Mouse (Mus musculus) limb, embryonic 12.5 days (tissue): ENCODE measurements at regions not wholly inside any gene's neighbourhood (a gene's known extent, or its start where the extent isn't known, plus 50 kb on each side); places are given as distances from the start of the nearest gene placed in this dataset.

Experiments used
- ATAC-seq: fragments of 200-750 bp; cut with Nextera tagmentation; 2 replicates; pipeline ENCODE4 v1.8.0; 2017; ENCODE audit warnings: low read depth, moderate TSS enrichment; ENCODE audit not compliant: insufficient number of reproducible peaks, insufficient read depth, low FRiP score, low TSS enrichment
- H3K27ac ChIP-seq: fragments of 300-500 bp; sonication (generic); 2 replicates; pipeline ENCODE4 v1.5.1; 2016; ENCODE audit warnings: mild to moderate bottlenecking, moderate library complexity
- H3K27me3 ChIP-seq: fragments of 300-500 bp; sonication (generic); 2 replicates; pipeline ENCODE4 v1.6.1; 2016; ENCODE audit warnings: mild to moderate bottlenecking, moderate library complexity
- H3K36me3 ChIP-seq: fragments of 300-500 bp; sonication (generic); 2 replicates; pipeline ENCODE4 v1.6.1; 2016; ENCODE audit warnings: mild to moderate bottlenecking, moderate library complexity
- H3K4me1 ChIP-seq: fragments of 300-500 bp; sonication (generic); replicated peaks from 2 replicates; pipeline ENCODE4 v1.6.1; 2016
- H3K4me2 ChIP-seq: fragments of 300-500 bp; sonication (generic); 2 replicates; pipeline ENCODE4 v1.6.1; 2016; ENCODE audit warnings: mild to moderate bottlenecking, moderate library complexity
- H3K4me3 ChIP-seq: fragments of 300-500 bp; sonication (generic); replicated peaks from 2 replicates; pipeline ENCODE4 v1.5.1; 2016; ENCODE audit warnings: mild to moderate bottlenecking
- H3K9ac ChIP-seq: fragments of 300-500 bp; sonication (generic); replicated peaks from 2 replicates; pipeline ENCODE4 v1.6.1; 2016; ENCODE audit warnings: mild to moderate bottlenecking, moderate library complexity
- H3K9me3 ChIP-seq: fragments of 300-500 bp; sonication (generic); 2 replicates; pipeline ENCODE4 v1.6.1; 2016; ENCODE audit warnings: mild to moderate bottlenecking, moderate library complexity
- WGBS: fragments of 180-500 bp; shearing (Covaris S2); methylation state at CpG from one replicate; pipeline ENCODE4 v1.1.7; 2016; 5-methylcytosine and 5-hydroxymethylcytosine counted together

GRCm38 (mm10) chr10:83819266-83819949 lies 96.7 kb downstream of the 1500009L16Rik start:
- H3K27me3 ChIP-seq = no peaks in the 10 kb centered on the region
- 0 out of 2 replicates have a peak, but pooled peaks cover 6% of the 10 kb centered on the region for H3K4me1 ChIP-seq
- H3K36me3 ChIP-seq = no peaks in the 10 kb centered on the region
- WGBS = 10% methylated on average over 13 of the region's 13 CpGs
- peak overlapping the region; percentile 39 for H3K4me2 ChIP-seq
- H3K27ac ChIP-seq = no peak overlapping the region
- no peak overlapping the region for H3K4me3 ChIP-seq
- no peaks in the 10 kb centered on the region for H3K9me3 ChIP-seq
- no peak for ATAC-seq
- H3K9ac ChIP-seq = no peak overlapping the region

GRCm38 (mm10) chr10:83819950-83820275 lies 97.2 kb downstream of the 1500009L16Rik start:
- no peak overlapping the region for H3K27ac ChIP-seq
- 0 out of 2 replicates have a peak, but pooled peaks cover 6% of the 10 kb centered on the region for H3K4me1 ChIP-seq
- H3K27me3 ChIP-seq = no peaks in the 10 kb centered on the region
- H3K36me3 ChIP-seq = no peaks in the 10 kb centered on the region
- 76% methylated on average over 8 of the region's 8 CpGs for WGBS
- no peak for ATAC-seq
- H3K4me2 ChIP-seq = peak overlapping the region; percentile 39; the same call in 1 of the 2 replicates
- no peak overlapping the region for H3K4me3 ChIP-seq
- no peak overlapping the region for H3K9ac ChIP-seq
- H3K9me3 ChIP-seq = no peaks in the 10 kb centered on the region

GRCm38 (mm10) chr10:83821089-83821488 lies 98.4 kb downstream of the 1500009L16Rik start:
- H3K27me3 ChIP-seq = no peaks in the 10 kb centered on the region
- no peak overlapping the region for H3K4me2 ChIP-seq
- H3K27ac ChIP-seq = no peak overlapping the region
- no peak overlapping the region for H3K9ac ChIP-seq
- H3K9me3 ChIP-seq = no peaks in the 10 kb centered on the region
- H3K4me3 ChIP-seq = no peak overlapping the region
- WGBS = 80% methylated on average over 10 of the region's 10 CpGs
- H3K4me1 ChIP-seq = 0 out of 2 replicates have a peak, but pooled peaks cover 6% of the 10 kb centered on the region
- ATAC-seq = no peak
- no peaks in the 10 kb centered on the region for H3K36me3 ChIP-seq

GRCm38 (mm10) chr10:83826105-83826504 lies 103.4 kb downstream of the 1500009L16Rik start:
- Histone ChIP-seq H3K36me3 (no peaks in the 10 kb centered on the region), H3K4me3 (no peak overlapping the region), H3K27ac (no peak overlapping the region), H3K4me2 (no peak overlapping the region), H3K4me1 (0 out of 2 replicates have a peak, but pooled peaks cover 4% of the 10 kb centered on the region), H3K9ac (no peak overlapping the region), H3K27me3 (no peaks in the 10 kb centered on the region), H3K9me3 (no peaks in the 10 kb centered on the region)
- 74% methylated on average over 5 of the region's 5 CpGs for WGBS
- ATAC-seq = no peak

- WGBS = 82% methylated on average over 5 of the region's 5 CpGs
Measured at GRCm38 (mm10) chr10:83836351-83836750, 113.7 kb downstream of the 1500009L16Rik start.

GRCm38 (mm10) chr10:83840226-83840625 lies 117.6 kb downstream of the 1500009L16Rik start:
- Histone ChIP-seq H3K9ac (no peak overlapping the region), H3K9me3 (peaks cover 6% of the 10 kb centered on the region; the same call in 1 of the 2 replicates), H3K4me1 (no peaks in the 10 kb centered on the region), H3K27ac (no peak overlapping the region), H3K36me3 (no peaks in the 10 kb centered on the region), H3K27me3 (no peaks in the 10 kb centered on the region), H3K4me3 (no peak overlapping the region), H3K4me2 (no peak overlapping the region)
- WGBS = 75% methylated on average over 3 of the region's 3 CpGs
- ATAC-seq = no peak

More at GRCm38 (mm10) chr10:83836351-83836750, 113.7 kb downstream of the 1500009L16Rik start:
- Histone ChIP-seq H3K36me3 (no peaks in the 10 kb centered on the region), H3K9ac (no peak overlapping the region), H3K4me1 (no peaks in the 10 kb centered on the region), H3K27me3 (no peaks in the 10 kb centered on the region), H3K27ac (no peak overlapping the region), H3K4me3 (no peak overlapping the region), H3K4me2 (no peak overlapping the region), H3K9me3 (no peaks in the 10 kb centered on the region)
- no peak for ATAC-seq

DNA sequence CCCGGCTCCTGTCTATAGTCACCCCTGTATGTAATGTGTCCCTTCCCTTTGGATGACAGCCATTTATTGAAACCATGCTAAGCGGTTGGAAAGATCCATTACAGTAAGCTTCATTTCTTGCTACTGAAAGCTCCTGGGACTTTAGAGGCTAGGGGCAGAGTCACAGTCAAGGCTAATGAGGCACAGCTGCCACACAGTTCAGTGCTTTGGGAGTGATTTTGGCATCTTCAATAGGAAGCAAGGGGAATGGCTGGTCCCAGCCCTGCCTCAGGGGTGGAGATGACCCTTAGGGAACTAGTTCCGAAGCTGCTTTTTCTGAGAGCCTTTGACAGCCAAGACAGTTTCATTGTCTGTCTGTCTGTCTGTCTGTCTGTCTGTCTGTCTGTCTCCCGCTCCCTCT lies 128.2 kb downstream of the 1500009L16Rik start:
- 59% methylated on average over 4 of the region's 4 CpGs for WGBS
- Histone ChIP-seq H3K4me1 (peaks cover 26% of the 10 kb centered on the region), H3K4me2 (no peak overlapping the region), H3K36me3 (no peaks in the 10 kb centered on the region), H3K4me3 (no peak overlapping the region), H3K9me3 (no peaks in the 10 kb centered on the region), H3K27me3 (no peaks in the 10 kb centered on the region), H3K27ac (no peak overlapping the region), H3K9ac (no peak overlapping the region)
- ATAC-seq = no peak

GRCm38 (mm10) chr10:83852194-83852593 lies 129.5 kb downstream of the 1500009L16Rik start:
- WGBS = 71% methylated on average over 5 of the region's 5 CpGs
- ATAC-seq = no peak
- H3K4me2 ChIP-seq = no peak overlapping the region
- no peaks in the 10 kb centered on the region for H3K27me3 ChIP-seq
- H3K4me3 ChIP-seq = no peak overlapping the region
- H3K4me1 ChIP-seq = peaks cover 13% of the 10 kb centered on the region
- no peaks in the 10 kb centered on the region for H3K36me3 ChIP-seq
- no peak overlapping the region for H3K27ac ChIP-seq
- H3K9ac ChIP-seq = no peak overlapping the region
- H3K9me3 ChIP-seq = no peaks in the 10 kb centered on the region

- Histone ChIP-seq H3K9me3 (no peaks in the 10 kb centered on the region), H3K4me2 (no peak overlapping the region), H3K27me3 (no peaks in the 10 kb centered on the region), H3K27ac (no peak overlapping the region), H3K36me3 (no peaks in the 10 kb centered on the region), H3K9ac (no peak overlapping the region), H3K4me1 (peaks cover 16% of the 10 kb centered on the region), H3K4me3 (no peak overlapping the region)
- no peak for ATAC-seq
- WGBS = 89% methylated on average over 3 of the region's 3 CpGs
Measured at GRCm38 (mm10) chr10:83852806-83853205, 130.1 kb downstream of the 1500009L16Rik start.

- H3K36me3 ChIP-seq = no peaks in the 10 kb centered on the region
- H3K4me2 ChIP-seq = no peak overlapping the region
- H3K9ac ChIP-seq = no peak overlapping the region
- H3K9me3 ChIP-seq = no peaks in the 10 kb centered on the region
- no peak for ATAC-seq
- H3K4me1 ChIP-seq = peaks cover 26% of the 10 kb centered on the region
- H3K4me3 ChIP-seq = no peak overlapping the region
- no peak overlapping the region for H3K27ac ChIP-seq
- H3K27me3 ChIP-seq = no peaks in the 10 kb centered on the region
- WGBS = 72% methylated on average over 14 of the region's 14 CpGs
Measured at GRCm38 (mm10) chr10:83857794-83858442, 135.3 kb downstream of the 1500009L16Rik start.

DNA sequence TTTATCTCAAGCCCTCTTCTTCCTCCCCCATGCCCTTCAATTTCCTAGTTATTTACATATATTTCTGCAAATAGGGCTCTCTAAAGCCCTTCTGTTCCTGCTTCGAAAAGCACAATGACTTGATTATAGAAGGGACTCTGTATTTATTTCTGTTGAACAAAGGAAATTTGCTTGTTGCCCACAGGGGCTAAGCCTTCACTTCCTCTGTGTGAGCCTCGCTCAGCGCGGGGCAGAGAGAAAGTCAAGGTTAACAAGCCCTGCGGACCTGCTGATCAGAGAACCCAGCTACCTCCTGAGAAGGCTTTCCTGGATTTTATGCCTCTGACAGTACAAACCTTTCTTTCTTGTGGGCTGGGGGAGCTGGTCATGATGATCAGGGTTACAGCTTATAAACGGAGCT lies 136.0 kb downstream of the 1500009L16Rik start:
- 35% methylated on average over 6 of the region's 6 CpGs for WGBS
- Histone ChIP-seq H3K9ac (no peak overlapping the region), H3K4me3 (no peak overlapping the region), H3K9me3 (no peaks in the 10 kb centered on the region), H3K36me3 (no peaks in the 10 kb centered on the region), H3K4me1 (peaks cover 26% of the 10 kb centered on the region), H3K27me3 (no peaks in the 10 kb centered on the region), H3K27ac (peak overlapping the region; percentile 53; the same call in 1 of the 2 replicates), H3K4me2 (no peak overlapping the region)
- no peak for ATAC-seq
